Mouse (Mus musculus) heart, adult 8-10 months (tissue): ENCODE results near the gene Rnf135. TPM values are rescaled to one million over a fixed set of nuclear protein-coding genes. Genes with fewer than 3 reads are reported as not detected.
"Not testable (repeated sequence)": the region's sequence is repeated elsewhere in the genome, so short reads cannot be mapped to it uniquely, and the experiment has no call there.

Source experiments
- DNase-seq: peaks from one replicate; pipeline ENCODE4 v3.0.0; 2022; ENCODE audit warnings: low spot score
- total RNA-seq, 4 experiments: library from RNA; stranded (reverse); gene quantifications; 2 replicates each; pipeline ENCODE4 v1.2.4; 2022

Rnf135 gene
- total RNA-seq, 4 experiments from 2014 or later: 5.8 to 6.0 (median 5.9) TPM

GRCm38 (mm10) chr11:80200326-80200725 lies 16.7 kb downstream of the Rnf135 start:
- DNase-seq: no peak

- DNase-seq: no peak
Measured at GRCm38 (mm10) chr11:80202296-80202695, 18.6 kb downstream of the Rnf135 start.

GRCm38 (mm10) chr11:80204037-80204436 lies 20.4 kb downstream of the Rnf135 start:
- DNase-seq: no peak

- DNase-seq: no peak
Measured at GRCm38 (mm10) chr11:80204941-80205340, 21.3 kb downstream of the Rnf135 start.

- no peak for DNase-seq
Measured at GRCm38 (mm10) chr11:80208465-80208859, 24.8 kb downstream of the Rnf135 start.

- peak; percentile 96 for DNase-seq
Measured at GRCm38 (mm10) chr11:80208860-80209800, 25.5 kb downstream of the Rnf135 start, which contains the start of gene Rhot1. TSS of gene Rhot1 (plus strand) at chr11:80209019.

GRCm38 (mm10) chr11:80210321-80210720 lies 26.7 kb downstream of the Rnf135 start:
- DNase-seq: no peak

- no peak for DNase-seq
Measured at GRCm38 (mm10) chr11:80212282-80212681, 28.6 kb downstream of the Rnf135 start.

- no peak for DNase-seq
Measured at GRCm38 (mm10) chr11:80215291-80215690, 31.6 kb downstream of the Rnf135 start.

GRCm38 (mm10) chr11:80218657-80219293 lies 35.1 kb downstream of the Rnf135 start:
- peak; percentile 12 for DNase-seq

- DNase-seq: not testable (repeated sequence)
Measured at GRCm38 (mm10) chr11:80230066-80230465, 46.4 kb downstream of the Rnf135 start.

GRCm38 (mm10) chr11:80237278-80237677 lies 53.6 kb downstream of the Rnf135 start:
- DNase-seq: no peak

- DNase-seq: no peak
Measured at GRCm38 (mm10) chr11:80238306-80238705, 54.7 kb downstream of the Rnf135 start.

- DNase-seq: no peak
Measured at GRCm38 (mm10) chr11:80247026-80247425, 63.4 kb downstream of the Rnf135 start.

- DNase-seq: no peak
Measured at GRCm38 (mm10) chr11:80248531-80248930, 64.9 kb downstream of the Rnf135 start.

Other genes starting within 250 kb of the Rnf135 start
- gene Utp6, start 221.5 kb upstream of the Rnf135 start, total RNA-seq: 10 to 100 TPM; 25.0 to 28.1 (median 27.3) TPM
- gene Suz12, start 190.7 kb upstream of the Rnf135 start, total RNA-seq: 10 to 100 TPM; 22.9 to 28.9 (median 25.0) TPM
- 10 to 100 TPM in 2 of 4 experiments, 1 to 10 TPM in 2; 9.0 to 14.9 (median 12.1) TPM for gene Crlf3, start 102.9 kb upstream of the Rnf135 start, total RNA-seq
- under 1 TPM; 0.55 to 0.97 (median 0.69) TPM for gene Atad5, start 94.5 kb upstream of the Rnf135 start, total RNA-seq
- 10 to 100 TPM; 30.1 to 36.3 (median 33.2) TPM for gene Tefm, start 41.7 kb upstream of the Rnf135 start, total RNA-seq
- 10 to 100 TPM in 2 of 4 experiments, 1 to 10 TPM in 2; 8.3 to 12.5 (median 9.9) TPM for gene Adap2, start 29.7 kb upstream of the Rnf135 start, total RNA-seq
- 10 to 100 TPM; 52.5 to 66.9 (median 60.3) TPM for gene Rhot1, start 25.2 kb downstream of the Rnf135 start, total RNA-seq
- 10 to 100 TPM in 1 of 4 experiments, 1 to 10 TPM in 3; 6.7 to 10.0 (median 7.8) TPM for gene Rhbdl3, start 117.1 kb downstream of the Rnf135 start, total RNA-seq
- 10 to 100 TPM; 26.4 to 28.9 (median 27.6) TPM for gene 5730455P16Rik, start 194.2 kb downstream of the Rnf135 start, total RNA-seq
- gene Zfp207, start 199.4 kb downstream of the Rnf135 start, total RNA-seq: 10 to 100 TPM; 51.6 to 64.2 (median 60.8) TPM
- 100 to 1,000 TPM in 3 of 4 experiments, 10 to 100 TPM in 1; 99.6 to 118 (median 111) TPM for gene Psmd11, start 244.8 kb downstream of the Rnf135 start, total RNA-seq